Mouse (Mus musculus): ENCODE measurements around the gene P2rx2. TPM values are rescaled to one million over a fixed set of nuclear protein-coding genes. Genes with fewer than 3 reads are reported as not detected.

The P2rx2 gene
- under 1 TPM; 0.46 to 0.79 TPM for total RNA-seq (2021)
- long read RNA-seq, experiment 1: 0 reads
- long read RNA-seq, experiment 2, partial matches to known transcripts: 0 of 1 reads
- long read RNA-seq, experiment 2, other reads (novel, unspliced or antisense): 1 of 1 reads

- no peak for DNase-seq (ENCODE audit: low spot score in 2 of 2)
Observed at GRCm38 (mm10) chr5:110342648-110343284, at the start of gene P2rx2. P2rx2 (minus strand) TSS chr5:110343212.

- no peak for DNase-seq (ENCODE audit: low spot score in 2 of 2)
Observed at GRCm38 (mm10) chr5:110392727-110393126, 49.7 kb upstream of the P2rx2 start.

GRCm38 (mm10) chr5:110390631-110391030 is 47.6 kb upstream of the P2rx2 start:
- no peak for DNase-seq (ENCODE audit: low spot score in 2 of 2)

- DNase-seq (ENCODE audit: low spot score in 2 of 2): no peak
Observed at GRCm38 (mm10) chr5:110387332-110387731, 44.3 kb upstream of the P2rx2 start.

GRCm38 (mm10) chr5:110386371-110387330 is 43.6 kb upstream of the P2rx2 start:
- DNase-seq (ENCODE audit: low spot score in 2 of 2): peak; percentile 65 to 77

GRCm38 (mm10) chr5:110385263-110385662 is 42.3 kb upstream of the P2rx2 start:
- no peak for DNase-seq (ENCODE audit: low spot score in 2 of 2)

GRCm38 (mm10) chr5:110384491-110384890 is 41.5 kb upstream of the P2rx2 start:
- DNase-seq (ENCODE audit: low spot score in 2 of 2): no peak

GRCm38 (mm10) chr5:110379823-110380222 is 36.8 kb upstream of the P2rx2 start:
- DNase-seq (ENCODE audit: low spot score in 2 of 2): no peak

- DNase-seq (ENCODE audit: low spot score in 2 of 2): no peak
Observed at GRCm38 (mm10) chr5:110379086-110379485, 36.1 kb upstream of the P2rx2 start.

- DNase-seq (ENCODE audit: low spot score in 2 of 2): no peak
Observed at GRCm38 (mm10) chr5:110378181-110378583, 35.2 kb upstream of the P2rx2 start.

GRCm38 (mm10) chr5:110376802-110377433 is 33.9 kb upstream of the P2rx2 start:
- DNase-seq (ENCODE audit: low spot score in 2 of 2): peak; percentile 78 to 86

- no peak for DNase-seq (ENCODE audit: low spot score in 2 of 2)
Observed at GRCm38 (mm10) chr5:110363822-110364545, 21.0 kb upstream of the P2rx2 start.

- peak; percentile 70 to 74 for DNase-seq (ENCODE audit: low spot score in 2 of 2)
Observed at GRCm38 (mm10) chr5:110363179-110363821, 20.3 kb upstream of the P2rx2 start.

GRCm38 (mm10) chr5:110362813-110363178 is 19.8 kb upstream of the P2rx2 start:
- DNase-seq (ENCODE audit: low spot score in 2 of 2): no peak

- DNase-seq (ENCODE audit: low spot score in 2 of 2): no peak
Observed at GRCm38 (mm10) chr5:110361465-110361864, 18.5 kb upstream of the P2rx2 start.

GRCm38 (mm10) chr5:110357531-110358179 is 14.6 kb upstream of the P2rx2 start:
- peak; percentile 83 to 88 for DNase-seq (ENCODE audit: low spot score in 2 of 2)

- no peak for DNase-seq (ENCODE audit: low spot score in 2 of 2)
Observed at GRCm38 (mm10) chr5:110354716-110355115, 11.7 kb upstream of the P2rx2 start.

GRCm38 (mm10) chr5:110347006-110347405 is 4.0 kb upstream of the P2rx2 start:
- DNase-seq (ENCODE audit: low spot score in 2 of 2): no peak

- DNase-seq (ENCODE audit: low spot score in 2 of 2): no peak
Observed at GRCm38 (mm10) chr5:110345553-110345952, 2.5 kb upstream of the P2rx2 start.

- DNase-seq (ENCODE audit: low spot score in 2 of 2): no peak
Observed at GRCm38 (mm10) chr5:110344524-110344923, 1.5 kb upstream of the P2rx2 start, which contains the start of gene Lrcol1. Lrcol1 (plus strand) TSS chr5:110344730.

Measured in layer of hippocampus, postnatal 14 days (tissue).